Mouse (Mus musculus) neural tube, embryonic 13.5 days (tissue): ENCODE data around the gene Dnajc24. TPM values are rescaled to one million over a fixed set of nuclear protein-coding genes. Genes with fewer than 3 reads are reported as not detected.

Source experiments
- ATAC-seq: fragments of 200-750 bp; cut with Nextera tagmentation; 2 replicates; pipeline ENCODE4 v1.8.0; 2017; ENCODE audit warnings: low read depth, mild to moderate bottlenecking, moderate TSS enrichment, moderate library complexity
- H3K27ac ChIP-seq: fragments of 300-500 bp; sonication (generic); replicated peaks from 2 replicates; pipeline ENCODE4 v1.5.1; 2015; ENCODE audit warnings: moderate library complexity, mild to moderate bottlenecking, inconsistent platforms
- H3K27me3 ChIP-seq: fragments of 300-500 bp; sonication (generic); 2 replicates; pipeline ENCODE4 v1.6.1; 2015; ENCODE audit warnings: mild to moderate bottlenecking, inconsistent platforms
- H3K36me3 ChIP-seq: fragments of 300-500 bp; sonication (generic); 2 replicates; pipeline ENCODE4 v1.6.1; 2015; ENCODE audit warnings: mild to moderate bottlenecking, inconsistent platforms
- H3K4me1 ChIP-seq: fragments of 300-500 bp; sonication (generic); replicated peaks from 2 replicates; pipeline ENCODE4 v1.6.1; 2015; ENCODE audit warnings: inconsistent platforms
- H3K4me2 ChIP-seq: fragments of 300-500 bp; sonication (generic); 2 replicates; pipeline ENCODE4 v1.6.1; 2015; ENCODE audit warnings: inconsistent platforms, mild to moderate bottlenecking, moderate library complexity
- H3K4me3 ChIP-seq: fragments of 300-500 bp; sonication (generic); 2 replicates; pipeline ENCODE4 v1.5.1; 2015; ENCODE audit warnings: mild to moderate bottlenecking, inconsistent platforms
- H3K9ac ChIP-seq: fragments of 300-500 bp; sonication (generic); 2 replicates; pipeline ENCODE4 v1.6.1; 2015; ENCODE audit warnings: moderate library complexity, mild to moderate bottlenecking, inconsistent platforms
- H3K9me3 ChIP-seq: fragments of 300-500 bp; sonication (generic); 2 replicates; pipeline ENCODE4 v1.6.1; 2016; ENCODE audit warnings: inconsistent platforms
- WGBS: fragments of 180-500 bp; shearing (Covaris S2); methylation state at CpG from one replicate; pipeline ENCODE4 v1.1.7; 2015; 5-methylcytosine and 5-hydroxymethylcytosine counted together
- microRNA-seq: library from miRNA; unstranded; fragments of <30 nt; microRNA quantifications from one replicate; pipeline ENCODE4, GENCODE M21; 2016
- polyA plus RNA-seq: library from polyadenylated mRNA; unstranded; fragments of >200 nt; fragmentation: Nextera tagmentation; extraction: Ambion mirVana; gene quantifications from 2 replicates; pipeline ENCODE4 v1.2.1, GENCODE M21; 2015

Dnajc24 gene
- polyA plus RNA-seq, 1 experiment from 2014 or later = 35.3 TPM

GRCm38 (mm10) chr2:105963447-105963846 is 39.9 kb downstream of the Dnajc24 start:
- Histone ChIP-seq H3K9ac (no peak overlapping the region), H3K27ac (no peak overlapping the region), H3K4me2 (no peak overlapping the region), H3K27me3 (no peaks in the 10 kb centered on the region), H3K4me1 (no peaks in the 10 kb centered on the region), H3K36me3 (peaks cover 16% of the 10 kb centered on the region), H3K4me3 (no peak overlapping the region), H3K9me3 (no peaks in the 10 kb centered on the region)
- WGBS = 69% methylated on average over 1 of the region's 1 CpGs
- no peak for ATAC-seq

GRCm38 (mm10) chr2:105953862-105954261 is 49.5 kb downstream of the Dnajc24 start:
- H3K36me3 ChIP-seq = no peaks in the 10 kb centered on the region
- H3K4me3 ChIP-seq = no peak overlapping the region
- no peak overlapping the region for H3K27ac ChIP-seq
- H3K4me2 ChIP-seq = no peak overlapping the region
- H3K9ac ChIP-seq = no peak overlapping the region
- 92% methylated on average over 4 of the region's 4 CpGs for WGBS
- H3K9me3 ChIP-seq = no peaks in the 10 kb centered on the region
- H3K4me1 ChIP-seq = no peaks in the 10 kb centered on the region
- no peaks in the 10 kb centered on the region for H3K27me3 ChIP-seq
- ATAC-seq = no peak

DNA sequence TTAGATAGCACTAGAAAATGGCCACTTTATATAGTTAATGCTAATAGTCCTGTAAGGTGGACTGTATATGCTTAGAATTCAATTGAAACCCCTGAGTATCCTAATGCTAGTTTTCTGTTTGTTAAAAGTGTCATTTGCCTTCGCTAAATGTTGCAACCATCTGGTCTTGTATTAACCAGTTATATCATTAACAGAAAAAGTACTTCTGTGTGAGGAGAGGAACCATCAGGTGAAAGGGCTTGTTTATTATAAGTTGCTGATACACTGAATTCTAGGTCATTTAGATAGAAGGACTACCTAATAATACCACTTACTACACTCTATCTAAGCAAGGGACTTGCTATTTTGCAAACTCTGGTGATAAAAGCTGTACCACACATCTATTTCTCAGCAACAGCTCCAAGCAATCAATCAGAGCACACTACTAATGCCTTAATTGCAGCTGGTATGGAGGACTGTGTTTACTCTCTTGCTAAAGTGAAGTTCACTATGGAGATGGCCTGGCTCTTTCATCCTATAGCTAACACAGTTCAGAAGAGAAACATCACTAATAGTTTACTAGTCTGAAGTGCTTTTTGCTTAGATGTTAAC is 51.9 kb downstream of the Dnajc24 start:
- H3K9me3 ChIP-seq = no peaks in the 10 kb centered on the region
- no peaks in the 10 kb centered on the region for H3K4me1 ChIP-seq
- H3K27ac ChIP-seq = no peak overlapping the region
- WGBS = 83% methylated on average over 1 of the region's 1 CpGs
- ATAC-seq = no peak
- H3K9ac ChIP-seq = no peak overlapping the region
- H3K4me3 ChIP-seq = no peak overlapping the region
- H3K27me3 ChIP-seq = no peaks in the 10 kb centered on the region
- no peaks in the 10 kb centered on the region for H3K36me3 ChIP-seq
- H3K4me2 ChIP-seq = no peak overlapping the region

GRCm38 (mm10) chr2:105950131-105950530 is 53.2 kb downstream of the Dnajc24 start:
- no peak overlapping the region for H3K9ac ChIP-seq
- ATAC-seq = no peak
- no peak overlapping the region for H3K4me2 ChIP-seq
- H3K4me3 ChIP-seq = no peak overlapping the region
- H3K36me3 ChIP-seq = no peaks in the 10 kb centered on the region
- H3K27ac ChIP-seq = no peak overlapping the region
- 93% methylated on average over 2 of the region's 2 CpGs for WGBS
- no peaks in the 10 kb centered on the region for H3K27me3 ChIP-seq
- no peaks in the 10 kb centered on the region for H3K4me1 ChIP-seq
- no peaks in the 10 kb centered on the region for H3K9me3 ChIP-seq

GRCm38 (mm10) chr2:105917623-105918346 is 85.6 kb downstream of the Dnajc24 start:
- Histone ChIP-seq H3K36me3 (no peaks in the 10 kb centered on the region), H3K9me3 (no peaks in the 10 kb centered on the region), H3K27ac (no peak overlapping the region), H3K27me3 (no peaks in the 10 kb centered on the region), H3K4me3 (no peak overlapping the region), H3K9ac (no peak overlapping the region), H3K4me1 (no peaks in the 10 kb centered on the region; the same call in 1 of the 2 replicates), H3K4me2 (no peak overlapping the region)
- ATAC-seq = peak; percentile 15; the same call in 1 of the 2 replicates
- 68% methylated on average over 5 of the region's 5 CpGs for WGBS

Small RNA genes within 50 kb of the gene (microRNA-seq; reads per million reads assigned to microRNA genes)
- not detected for gene Gm22002

Other genes starting within 250 kb of the Dnajc24 start
- 42.5 and 43.8 TPM in 2 replicates for gene Elp4, start 99.0 kb downstream of the Dnajc24 start, polyA plus RNA-seq
- gene Immp1l, start 98.9 kb downstream of the Dnajc24 start, polyA plus RNA-seq = 114 and 119 TPM in 2 replicates